Mouse (Mus musculus): ENCODE measurements around the gene Zbtb8os.

Zbtb8os gene

GRCm38 (mm10) chr4:129376961-129377545 lies 41.6 kb downstream of the Zbtb8os start:
- DNase-seq (ENCODE audit: low spot score): peak; percentile 65

- DNase-seq (ENCODE audit: low spot score): peak; percentile 76
Measured at GRCm38 (mm10) chr4:129377601-129378390, 42.3 kb downstream of the Zbtb8os start, which contains the start of gene Zbtb8a. Gene Zbtb8a, minus strand, starts transcription at chr4:129378116.

GRCm38 (mm10) chr4:129379805-129380204 lies 44.3 kb downstream of the Zbtb8os start:
- no peak for DNase-seq (ENCODE audit: low spot score)

GRCm38 (mm10) chr4:129381148-129381547 lies 45.7 kb downstream of the Zbtb8os start:
- no peak for DNase-seq (ENCODE audit: low spot score)

- DNase-seq (ENCODE audit: low spot score): no peak
Measured at GRCm38 (mm10) chr4:129382029-129382428, 46.5 kb downstream of the Zbtb8os start.

- no peak for DNase-seq (ENCODE audit: low spot score)
Measured at GRCm38 (mm10) chr4:129382488-129382887, 47.0 kb downstream of the Zbtb8os start.

GRCm38 (mm10) chr4:129383586-129383985 lies 48.1 kb downstream of the Zbtb8os start:
- no peak for DNase-seq (ENCODE audit: low spot score)

- DNase-seq (ENCODE audit: low spot score): no peak
Measured at GRCm38 (mm10) chr4:129384440-129384839, 48.9 kb downstream of the Zbtb8os start.

- DNase-seq (ENCODE audit: low spot score): no peak
Measured at GRCm38 (mm10) chr4:129385685-129386084, 50.2 kb downstream of the Zbtb8os start.

GRCm38 (mm10) chr4:129386269-129386946 lies 50.9 kb downstream of the Zbtb8os start:
- DNase-seq (ENCODE audit: low spot score): no peak

- DNase-seq (ENCODE audit: low spot score): no peak
Measured at GRCm38 (mm10) chr4:129386989-129387388, 51.5 kb downstream of the Zbtb8os start.

- peak; percentile 61 for DNase-seq (ENCODE audit: low spot score)
Measured at GRCm38 (mm10) chr4:129388404-129388803, 52.9 kb downstream of the Zbtb8os start.

- DNase-seq (ENCODE audit: low spot score): no peak
Measured at GRCm38 (mm10) chr4:129390216-129390743, 54.8 kb downstream of the Zbtb8os start.

GRCm38 (mm10) chr4:129390936-129391557 lies 55.6 kb downstream of the Zbtb8os start:
- DNase-seq (ENCODE audit: low spot score): no peak

- DNase-seq (ENCODE audit: low spot score): no peak
Measured at GRCm38 (mm10) chr4:129394089-129394870, 58.8 kb downstream of the Zbtb8os start.

GRCm38 (mm10) chr4:129396960-129397359 lies 61.5 kb downstream of the Zbtb8os start:
- DNase-seq (ENCODE audit: low spot score): no peak

- DNase-seq (ENCODE audit: low spot score): no peak
Measured at GRCm38 (mm10) chr4:129399813-129400212, 64.3 kb downstream of the Zbtb8os start.
